Mouse (Mus musculus): ENCODE data around the gene Nckap5. TPM values are rescaled to one million over a fixed set of nuclear protein-coding genes. Genes with fewer than 3 reads are reported as not detected.

Gene Nckap5
- total and polyA plus RNA-seq, 3 experiments: not detected

GRCm38 (mm10) chr1:126679348-126679747 lies 151.3 kb downstream of the Nckap5 start:
- no peak for DNase-seq (ENCODE audit: low read depth, low spot score)
- no peak overlapping the region for H3K4me3 ChIP-seq (ENCODE audit: control insufficient read depth in 1 of 2, insufficient read depth in 1 of 2, low read depth in 2 of 2, low read length in 2 of 2)
- H3K9me3 ChIP-seq (replicated peaks; ENCODE audit: insufficient read depth, low read length): no peaks in the 10 kb centered on the region
- H3K4me1 ChIP-seq (ENCODE audit: control insufficient read depth in 1 of 2, insufficient read depth in 2 of 2, low read length in 2 of 2): no peaks in the 10 kb centered on the region
- H3K79me2 ChIP-seq (ENCODE audit: control insufficient read depth, insufficient read depth, low read length, poor library complexity): no peaks in the 10 kb centered on the region
- H3K9ac ChIP-seq (ENCODE audit: control insufficient read depth, low read depth, low read length, poor library complexity, severe bottlenecking): no peak overlapping the region
- TF ChIP-seq TBP (IDR thresholded peaks at IDR 0.05; ENCODE audit: low read depth, low read length) (no peak), MYC (IDR thresholded peaks at IDR 0.05; ENCODE audit: low read depth, low read length) (no peak), ELF1 (IDR thresholded peaks at IDR 0.05; ENCODE audit: low read depth, low read length) (no peak), RCOR1 (IDR thresholded peaks at IDR 0.05; ENCODE audit: low read depth, low read length) (no peak), MXI1 (IDR thresholded peaks at IDR 0.05; ENCODE audit: low read depth, low read length) (no peak)
- no peaks in the 10 kb centered on the region for H3K27me3 ChIP-seq (ENCODE audit: control insufficient read depth in 1 of 2, insufficient read depth in 2 of 2, low read length in 2 of 2)
- H3K36me3 ChIP-seq (ENCODE audit: control insufficient read depth in 1 of 2, insufficient read depth in 2 of 2, low read length in 2 of 2): no peaks in the 10 kb centered on the region
- H3K27ac ChIP-seq (ENCODE audit: control insufficient read depth, low read depth, low read length): no peak overlapping the region

- H3K4me1 ChIP-seq (ENCODE audit: control insufficient read depth in 1 of 2, insufficient read depth in 2 of 2, low read length in 2 of 2): no peaks in the 10 kb centered on the region
- no peak overlapping the region for H3K4me3 ChIP-seq (ENCODE audit: control insufficient read depth in 1 of 2, insufficient read depth in 1 of 2, low read depth in 2 of 2, low read length in 2 of 2)
- no peaks in the 10 kb centered on the region for H3K9me3 ChIP-seq (replicated peaks; ENCODE audit: insufficient read depth, low read length)
- DNase-seq (ENCODE audit: low read depth, low spot score): no peak
- no peaks in the 10 kb centered on the region for H3K27me3 ChIP-seq (ENCODE audit: control insufficient read depth in 1 of 2, insufficient read depth in 2 of 2, low read length in 2 of 2)
- H3K36me3 ChIP-seq (ENCODE audit: control insufficient read depth in 1 of 2, insufficient read depth in 2 of 2, low read length in 2 of 2): no peaks in the 10 kb centered on the region
- H3K79me2 ChIP-seq (ENCODE audit: control insufficient read depth, insufficient read depth, low read length, poor library complexity): no peaks in the 10 kb centered on the region
- H3K9ac ChIP-seq (ENCODE audit: control insufficient read depth, low read depth, low read length, poor library complexity, severe bottlenecking): no peak overlapping the region
- no peak overlapping the region for H3K27ac ChIP-seq (ENCODE audit: control insufficient read depth, low read depth, low read length)
- TF ChIP-seq POLR2AphosphoS5 (IDR thresholded peaks at IDR 0.05; ENCODE audit: borderline replicate concordance, low read depth, low read length) (no peak), NELFE (IDR thresholded peaks at IDR 0.05; ENCODE audit: low read depth, low read length) (no peak), NRF1 (IDR thresholded peaks at IDR 0.05; ENCODE audit: insufficient read depth, low read depth, low read length, poor library complexity, severe bottlenecking) (no peak), ZMIZ1 (IDR thresholded peaks at IDR 0.05; ENCODE audit: low read depth, low read length) (no peak), MXI1 (IDR thresholded peaks at IDR 0.05; ENCODE audit: low read depth, low read length) (no peak), TCF12 (IDR thresholded peaks at IDR 0.05; ENCODE audit: low read depth, low read length) (no peak), MEF2A (IDR thresholded peaks at IDR 0.05; ENCODE audit: extremely low read depth, insufficient replicate concordance, low read depth, low read length, poor library complexity, severe bottlenecking) (no peak), POLR2AphosphoS2 (IDR thresholded peaks at IDR 0.05; ENCODE audit: low read length) (no peak), SIN3A (IDR thresholded peaks at IDR 0.05; ENCODE audit: low read length) (no peak), GABPA (IDR thresholded peaks at IDR 0.05; ENCODE audit: low read depth, low read length) (no peak), MYB (IDR thresholded peaks at IDR 0.05; ENCODE audit: low read depth, low read length) (no peak), SMC3 (IDR thresholded peaks at IDR 0.05; ENCODE audit: low read depth, low read length) (no peak), EP300 (IDR thresholded peaks at IDR 0.05; ENCODE audit: low read depth in 1 of 2, low read length in 2 of 2) (no peak)
Observed at GRCm38 (mm10) chr1:126677280-126677679, 153.3 kb downstream of the Nckap5 start.

Measured in MEL (cell line).